In the genomic region with DNA sequence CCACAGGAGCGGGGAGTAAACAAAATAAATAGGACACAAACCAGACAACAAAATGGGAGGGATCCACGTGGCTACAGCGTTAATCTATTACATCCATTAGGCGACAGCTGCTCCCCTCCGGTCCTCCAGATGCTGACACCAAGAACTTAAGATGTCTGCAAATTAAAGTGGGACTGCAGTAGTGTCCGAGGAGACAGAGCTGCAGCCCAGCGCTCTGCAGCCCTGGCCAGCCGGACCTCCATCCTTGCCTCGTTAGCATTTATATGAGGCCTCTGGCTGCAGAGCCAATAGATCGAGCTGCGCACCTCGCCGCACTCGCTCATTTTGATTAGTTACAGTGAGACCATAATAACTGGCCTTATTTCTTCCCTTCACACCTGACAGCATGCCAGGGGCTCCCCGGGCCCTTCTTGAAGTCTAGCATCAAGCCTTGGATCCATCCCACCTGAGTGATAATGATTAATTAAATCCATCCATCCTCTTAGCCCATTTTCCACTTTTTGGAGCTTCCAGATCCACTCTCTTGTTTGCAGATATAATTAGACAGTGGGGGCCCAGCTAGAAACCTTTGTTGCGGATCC, we compare ENCODE assay signal across 17 mouse cellular contexts.
"Had no signal": no experiment of that assay in that cellular context is flagged by ENCODE, and none has a peak within 500 bp of the region (broad histone marks: within the 10 kb centered on the region; RNA-seq: fewer than 3 reads in every experiment).

No protein-coding gene starts in this region.

- H3K4me1 ChIP-seq: limb, embryonic 12.5 days had no signal

- H3K9ac ChIP-seq: kidney, embryonic 15.5 days; limb, embryonic 12.5 days; liver, embryonic 13.5 days; liver, postnatal 0 days; lung, embryonic 15.5 days; stomach, embryonic 15.5 days had no signal

- H3K36me3 ChIP-seq: kidney, embryonic 15.5 days; limb, embryonic 12.5 days; liver, embryonic 13.5 days; lung, embryonic 15.5 days; stomach, embryonic 15.5 days had no signal

- DNase-seq: kidney, adult 2 months; kidney, postnatal 25 days; liver; liver, embryonic 13.5 days; liver, postnatal 0 days; lung, postnatal 14 days; retina, postnatal 1 day; thymus, adult 2 months; thymus, postnatal 25 days had no signal

- ATAC-seq: intestine, embryonic 16.5 days; liver, postnatal 0 days had no signal

- H3K4me3 ChIP-seq: kidney, embryonic 15.5 days; left cerebral cortex, adult 2 months; limb, embryonic 12.5 days; liver, embryonic 13.5 days; lung, embryonic 15.5 days; megakaryocyte, embryonic 14.5 days; stomach, embryonic 15.5 days had no signal

- H3K4me2 ChIP-seq: kidney, embryonic 15.5 days; limb, embryonic 12.5 days; liver, embryonic 13.5 days; lung, embryonic 15.5 days; stomach, embryonic 15.5 days had no signal

- H3K27ac ChIP-seq: kidney, embryonic 15.5 days; left cerebral cortex, adult 2 months; limb, embryonic 12.5 days; liver, embryonic 13.5 days; lung, embryonic 15.5 days; macrophage; stomach, embryonic 15.5 days had no signal

- H3K27me3 ChIP-seq: liver, embryonic 13.5 days; stomach, embryonic 15.5 days had no signal

- H3K9me3 ChIP-seq: kidney, embryonic 15.5 days; limb, embryonic 12.5 days; liver, embryonic 13.5 days; lung, embryonic 15.5 days; megakaryocyte, embryonic 14.5 days; stomach, embryonic 15.5 days had no signal
